Mouse (Mus musculus): ENCODE data around the gene Timp3.

Timp3 gene

GRCm38 (mm10) chr10:86297307-86297706 is 2.9 kb upstream of the Timp3 start:
- DNase-seq (ENCODE audit: low read depth, low spot score) = no peak

- no peak for DNase-seq (ENCODE audit: low read depth, low spot score)
Measured at GRCm38 (mm10) chr10:86298326-86298725, 1.8 kb upstream of the Timp3 start.

GRCm38 (mm10) chr10:86299795-86300194 is 377 bp upstream of the Timp3 start:
- no peak for DNase-seq (ENCODE audit: low read depth, low spot score)

GRCm38 (mm10) chr10:86301117-86301490 is 932 bp downstream of the Timp3 start:
- DNase-seq (ENCODE audit: low read depth, low spot score) = no peak

- DNase-seq (ENCODE audit: low read depth, low spot score) = no peak
Measured at GRCm38 (mm10) chr10:86301593-86302317, 1.6 kb downstream of the Timp3 start.

- DNase-seq (ENCODE audit: low read depth, low spot score) = no peak
Measured at GRCm38 (mm10) chr10:86302318-86302648, 2.1 kb downstream of the Timp3 start.

GRCm38 (mm10) chr10:86302761-86303494 is 2.8 kb downstream of the Timp3 start:
- peak; percentile 50 for DNase-seq (ENCODE audit: low read depth, low spot score)

- DNase-seq (ENCODE audit: low read depth, low spot score) = no peak
Measured at GRCm38 (mm10) chr10:86303495-86303876, 3.3 kb downstream of the Timp3 start.

- DNase-seq (ENCODE audit: low read depth, low spot score) = no peak
Measured at GRCm38 (mm10) chr10:86304583-86304982, 4.4 kb downstream of the Timp3 start.

GRCm38 (mm10) chr10:86307235-86307634 is 7.1 kb downstream of the Timp3 start:
- no peak for DNase-seq (ENCODE audit: low read depth, low spot score)

- no peak for DNase-seq (ENCODE audit: low read depth, low spot score)
Measured at GRCm38 (mm10) chr10:86310527-86310926, 10.4 kb downstream of the Timp3 start.

GRCm38 (mm10) chr10:86312976-86313375 is 12.8 kb downstream of the Timp3 start:
- no peak for DNase-seq (ENCODE audit: low read depth, low spot score)

GRCm38 (mm10) chr10:86313448-86313847 is 13.3 kb downstream of the Timp3 start:
- no peak for DNase-seq (ENCODE audit: low read depth, low spot score)

GRCm38 (mm10) chr10:86315513-86315912 is 15.3 kb downstream of the Timp3 start:
- DNase-seq (ENCODE audit: low read depth, low spot score) = no peak

GRCm38 (mm10) chr10:86317633-86318032 is 17.5 kb downstream of the Timp3 start:
- DNase-seq (ENCODE audit: low read depth, low spot score) = no peak

GRCm38 (mm10) chr10:86318552-86319140 is 18.5 kb downstream of the Timp3 start:
- DNase-seq (ENCODE audit: low read depth, low spot score) = no peak

GRCm38 (mm10) chr10:86319526-86319925 is 19.4 kb downstream of the Timp3 start:
- DNase-seq (ENCODE audit: low read depth, low spot score) = no peak

- no peak for DNase-seq (ENCODE audit: low read depth, low spot score)
Measured at GRCm38 (mm10) chr10:86320204-86320603, 20.0 kb downstream of the Timp3 start.

- no peak for DNase-seq (ENCODE audit: low read depth, low spot score)
Measured at GRCm38 (mm10) chr10:86321194-86321593, 21.0 kb downstream of the Timp3 start.

- DNase-seq (ENCODE audit: low read depth, low spot score) = no peak
Measured at GRCm38 (mm10) chr10:86322006-86322405, 21.8 kb downstream of the Timp3 start.

- DNase-seq (ENCODE audit: low read depth, low spot score) = no peak
Measured at GRCm38 (mm10) chr10:86323275-86323994, 23.3 kb downstream of the Timp3 start.

GRCm38 (mm10) chr10:86325272-86325671 is 25.1 kb downstream of the Timp3 start:
- no peak for DNase-seq (ENCODE audit: low read depth, low spot score)

Data from A20 (cell line).